Mouse (Mus musculus): ENCODE data around the gene Tab3.

GRCm38 (mm10) chrX:85614701-85615100, 40.9 kb downstream of the Tab3 start:
- TF ChIP-seq CTCF (IDR thresholded peaks at IDR 0.05; ENCODE audit: control insufficient read depth, insufficient read depth, insufficient read length) (no peak), MYOG (IDR thresholded peaks at IDR 0.05; ENCODE audit: control insufficient read depth, extremely low read depth, insufficient read length) (no peak), USF1 (IDR thresholded peaks at IDR 0.05; ENCODE audit: low read depth) (no peak), MAX (IDR thresholded peaks at IDR 0.05) (no peak), FOSL1 (IDR thresholded peaks at IDR 0.05; ENCODE audit: insufficient read depth, low read length, poor library complexity, severe bottlenecking) (no peak)
